Mouse (Mus musculus) spleen, adult 12 weeks (tissue): ENCODE results near the gene Scn2a.

Experiments used
- DNase-seq: peaks from one replicate; pipeline ENCODE4 v3.0.0; 2022; ENCODE audit warnings: low spot score

The Scn2a gene

GRCm38 (mm10) chr2:65620556-65621166 lies at the start of gene Scn2a:
Gene Scn2a (plus strand): TSS chr2:65620771.
- DNase-seq = no peak

GRCm38 (mm10) chr2:65587679-65588078 lies 32.9 kb upstream of the Scn2a start:
- DNase-seq = no peak

GRCm38 (mm10) chr2:65607813-65608212 lies 12.8 kb upstream of the Scn2a start:
- DNase-seq = no peak

- no peak for DNase-seq
Observed at GRCm38 (mm10) chr2:65611887-65612286, 8.7 kb upstream of the Scn2a start.

- no peak for DNase-seq
Observed at GRCm38 (mm10) chr2:65619781-65620180, 790 bp upstream of the Scn2a start.

- DNase-seq = no peak
Observed at GRCm38 (mm10) chr2:65621254-65621653, 683 bp downstream of the Scn2a start.

- DNase-seq = no peak
Observed at GRCm38 (mm10) chr2:65621838-65622237, 1.3 kb downstream of the Scn2a start.

- DNase-seq = no peak
Observed at GRCm38 (mm10) chr2:65652636-65653035, 32.1 kb downstream of the Scn2a start.

- no peak for DNase-seq
Observed at GRCm38 (mm10) chr2:65657031-65657430, 36.5 kb downstream of the Scn2a start.

- DNase-seq = no peak
Observed at GRCm38 (mm10) chr2:65658430-65658829, 37.9 kb downstream of the Scn2a start.

GRCm38 (mm10) chr2:65663892-65664291 lies 43.3 kb downstream of the Scn2a start:
- no peak for DNase-seq

- no peak for DNase-seq
Observed at GRCm38 (mm10) chr2:65664481-65664880, 43.9 kb downstream of the Scn2a start.

GRCm38 (mm10) chr2:65665180-65665579 lies 44.6 kb downstream of the Scn2a start:
- no peak for DNase-seq

- DNase-seq = no peak
Observed at GRCm38 (mm10) chr2:65667590-65668436, 47.2 kb downstream of the Scn2a start.

GRCm38 (mm10) chr2:65668437-65669135 lies 48.0 kb downstream of the Scn2a start:
- no peak for DNase-seq

- DNase-seq = no peak
Observed at GRCm38 (mm10) chr2:65669561-65669960, 49.0 kb downstream of the Scn2a start.

- no peak for DNase-seq
Observed at GRCm38 (mm10) chr2:65670153-65670817, 49.7 kb downstream of the Scn2a start.

GRCm38 (mm10) chr2:65679621-65680020 lies 59.0 kb downstream of the Scn2a start:
- no peak for DNase-seq

- no peak for DNase-seq
Observed at GRCm38 (mm10) chr2:65685151-65685550, 64.6 kb downstream of the Scn2a start.

GRCm38 (mm10) chr2:65690456-65691184 lies 70.0 kb downstream of the Scn2a start:
- no peak for DNase-seq

GRCm38 (mm10) chr2:65694485-65694884 lies 73.9 kb downstream of the Scn2a start:
- DNase-seq = no peak

GRCm38 (mm10) chr2:65695061-65695460 lies 74.5 kb downstream of the Scn2a start:
- DNase-seq = no peak
